Mouse (Mus musculus) olfactory bulb, adult 2 months (tissue): ENCODE measurements at regions not wholly inside any gene's neighbourhood (a gene's known extent, or its start where the extent isn't known, plus 50 kb on each side); places are given as distances from the start of the nearest gene placed in this dataset.

Source experiments
- CTCF ChIP-seq: fragments of 200-500 bp; IDR thresholded peaks from 2 replicates; pipeline ENCODE4 v1.5.1; 2012; ENCODE audit warnings: low read depth, mild to moderate bottlenecking, low read length, moderate library complexity; ENCODE audit not compliant: insufficient read depth
- POLR2A ChIP-seq: fragments of 200-500 bp; IDR thresholded peaks from 2 replicates; pipeline ENCODE4 v1.6.1; 2012; ENCODE audit warnings: mild to moderate bottlenecking, low read depth, low read length, moderate library complexity; ENCODE audit not compliant: insufficient read depth

DNA sequence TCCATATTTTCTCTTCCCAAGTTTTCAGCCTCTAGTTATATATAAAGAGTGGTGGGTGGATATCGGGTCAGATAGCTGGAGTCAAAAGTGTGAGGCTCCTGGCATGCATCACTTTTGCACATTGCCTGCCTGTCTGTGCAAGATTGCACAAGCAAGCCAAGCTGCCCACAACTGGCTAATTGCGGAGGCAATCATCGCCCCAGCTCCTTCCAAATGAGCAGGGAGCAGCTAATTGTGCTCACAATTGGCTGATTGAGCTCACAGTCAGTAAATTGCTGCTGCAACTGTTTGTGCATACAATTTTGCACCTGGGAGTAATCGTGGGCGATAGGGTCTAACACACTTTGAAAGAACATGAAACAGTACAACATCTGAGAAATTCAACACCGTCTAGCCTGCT is 455.5 kb downstream of the Dhx35 start:
- TF ChIP-seq CTCF = no peak
- TF ChIP-seq POLR2A = no peak
